Mouse (Mus musculus): Measurements from ENCODE around the gene Polq.
A peak's percentile ranks its signal among the peaks of the same experiment; 100 is the strongest.

Gene Polq

DNA sequence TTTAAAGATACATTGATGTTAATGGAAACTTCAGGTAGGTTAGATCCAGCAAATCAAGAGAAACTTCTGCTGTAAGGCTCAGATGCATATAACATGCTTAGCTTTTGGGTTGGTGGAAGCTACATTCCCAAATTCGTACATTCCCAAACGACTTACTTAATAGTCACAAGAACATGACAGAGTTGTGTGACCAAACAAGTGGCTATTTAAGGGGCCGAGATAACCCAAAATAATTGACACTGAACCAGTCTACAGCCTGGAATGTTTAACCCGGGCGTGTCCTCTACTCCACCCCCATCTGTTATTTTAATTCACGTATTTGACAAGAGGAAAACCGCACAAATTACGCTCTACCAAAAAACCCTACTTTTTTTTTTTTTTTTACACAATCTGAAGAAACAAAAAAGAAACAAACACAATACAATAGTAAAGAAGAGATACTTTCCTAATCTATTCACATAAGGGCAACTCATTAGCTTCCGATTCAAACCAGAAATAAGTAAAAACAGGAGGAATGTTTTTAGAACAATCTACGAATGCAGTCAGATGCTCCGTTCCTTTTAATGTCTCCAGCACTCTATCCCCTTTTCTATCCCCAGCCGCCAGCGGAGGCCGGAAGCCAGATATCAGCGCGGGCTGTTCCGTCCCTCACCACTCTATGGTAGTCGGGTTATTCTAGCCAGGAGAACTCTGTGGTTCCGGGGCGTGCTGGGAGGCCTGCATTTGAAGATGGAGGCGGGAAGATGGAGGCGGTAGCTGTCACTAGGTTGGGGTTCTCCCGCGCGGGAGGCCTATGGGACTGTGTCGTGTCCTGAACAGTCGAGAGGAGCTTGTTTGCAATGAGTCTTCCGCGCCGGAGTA lies at the start of gene Polq:
Gene Polq, plus strand, starts transcription at position 726 of the 861 bp plus-strand sequence.
- peak; percentile 89 for DNase-seq (ENCODE audit: low spot score)

DNA sequence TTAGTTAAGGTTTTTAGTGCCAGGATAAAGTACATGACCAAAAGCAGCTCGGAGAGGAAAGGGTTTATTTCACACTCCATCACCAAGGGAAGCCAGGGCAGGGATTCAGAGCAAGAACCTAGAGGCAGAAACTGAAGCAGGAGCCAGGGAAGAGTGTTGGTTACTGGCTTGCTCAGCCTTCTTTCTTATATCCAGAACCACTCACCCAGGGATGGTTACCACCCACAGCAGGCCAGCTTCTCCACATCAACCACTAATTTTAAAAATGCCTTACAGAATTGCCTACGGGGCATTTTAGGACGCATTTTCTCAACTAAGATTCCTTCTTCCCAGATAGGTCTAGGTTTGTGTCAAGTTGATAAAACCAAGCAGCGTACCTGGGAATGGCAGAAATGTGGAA lies 48.2 kb upstream of the Polq start:
- no peak for DNase-seq (ENCODE audit: low spot score)

DNA sequence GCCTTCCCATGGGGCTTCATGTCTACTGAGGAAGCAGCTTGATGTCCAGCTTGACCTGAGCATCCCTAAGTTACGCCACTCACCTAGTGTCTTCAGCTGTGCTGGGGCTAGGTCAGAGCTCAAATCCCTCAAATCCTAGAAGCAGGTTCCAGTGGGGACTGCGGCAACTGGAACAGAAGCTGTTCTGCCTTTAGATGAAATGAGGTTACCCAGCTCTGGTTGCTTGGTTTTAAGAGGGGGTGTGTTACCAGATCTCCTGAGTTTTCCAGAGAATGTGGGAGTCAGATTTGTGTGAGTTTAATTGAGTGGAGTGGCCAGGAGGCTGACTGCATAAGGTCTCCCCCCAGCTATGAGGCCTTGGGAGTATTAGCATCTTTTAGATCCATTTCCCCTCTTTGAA lies 32.5 kb upstream of the Polq start:
- DNase-seq (ENCODE audit: low spot score), result no peak

DNA sequence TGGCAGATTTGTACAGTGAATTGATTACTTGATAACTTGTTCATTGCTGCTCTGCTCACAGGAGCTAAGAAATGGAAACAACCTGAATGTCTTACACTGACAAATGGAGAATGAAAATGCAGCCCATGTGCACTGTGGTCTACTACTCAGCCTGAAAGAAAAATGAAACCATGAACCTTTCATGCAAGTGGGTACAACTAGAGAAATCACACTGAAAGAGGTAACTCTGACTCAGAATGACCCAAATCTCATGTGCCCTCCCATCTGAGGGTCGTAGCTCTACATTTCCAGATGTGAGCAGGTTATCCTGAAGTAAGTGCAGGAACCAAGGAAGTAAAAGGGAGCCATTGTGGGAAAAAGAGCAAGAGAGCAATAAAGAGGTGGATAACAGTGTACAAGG lies 27.8 kb upstream of the Polq start:
- no peak for DNase-seq (ENCODE audit: low spot score)

DNA sequence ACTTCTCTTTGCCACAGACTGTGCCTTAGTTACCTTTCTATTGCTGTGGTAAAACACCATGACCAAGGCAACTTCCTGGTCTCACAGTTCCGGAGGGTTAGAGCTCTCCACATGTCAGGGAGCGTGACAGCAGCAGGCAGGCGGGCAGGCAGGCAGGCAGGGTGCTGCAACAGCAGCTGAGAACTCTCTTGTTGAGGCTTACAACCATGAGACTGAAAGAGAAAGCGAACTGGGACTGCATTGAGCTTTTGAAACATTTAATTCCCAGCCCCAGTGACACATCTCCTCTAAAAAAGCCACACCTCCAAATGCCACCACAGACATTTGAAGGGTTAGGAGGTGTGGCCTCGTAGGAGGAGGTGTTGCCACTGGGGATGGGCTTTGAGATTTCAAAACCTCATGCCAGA lies 25.9 kb upstream of the Polq start:
- DNase-seq (ENCODE audit: low spot score), result peak; percentile 46

DNA sequence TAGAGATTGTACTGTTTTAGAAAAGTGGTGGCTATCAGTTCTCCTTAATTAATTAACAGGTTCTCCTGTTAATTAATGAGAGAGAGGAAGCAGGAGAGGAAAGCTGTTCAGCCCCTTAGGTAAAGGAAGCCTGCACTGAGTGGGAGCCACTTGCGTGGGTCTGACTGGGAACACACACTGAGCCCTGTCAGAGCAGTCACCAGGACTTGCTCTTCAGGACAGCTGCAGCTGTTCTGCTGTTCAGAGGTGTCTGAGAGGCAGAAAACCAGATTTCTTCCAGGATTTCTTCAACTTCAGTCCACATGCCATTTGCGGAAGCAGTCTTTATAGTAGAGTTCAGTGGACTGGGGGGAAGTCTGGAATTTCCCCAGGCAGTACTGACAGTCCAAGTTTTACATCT lies 24.2 kb upstream of the Polq start:
- DNase-seq (ENCODE audit: low spot score), result no peak

DNA sequence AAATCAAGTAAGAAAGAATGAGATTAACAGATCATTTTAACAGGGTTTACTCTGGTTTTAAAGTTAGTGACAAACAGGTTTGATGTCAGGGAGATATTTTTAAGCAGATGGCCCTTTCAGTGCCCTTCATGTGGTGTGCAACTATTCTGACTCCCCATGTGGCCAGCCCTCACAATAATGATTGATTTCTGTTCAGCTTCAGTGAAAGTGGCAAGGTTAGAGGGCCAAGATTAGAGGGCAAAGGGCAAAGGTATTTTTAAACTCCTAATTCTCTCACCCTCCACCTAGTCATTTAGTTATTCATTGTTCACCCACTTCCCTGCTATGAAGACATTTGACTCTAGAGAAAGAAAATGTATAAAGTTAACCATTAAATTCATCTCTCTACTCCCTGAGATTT lies 23.5 kb upstream of the Polq start:
- no peak for DNase-seq (ENCODE audit: low spot score)

DNA sequence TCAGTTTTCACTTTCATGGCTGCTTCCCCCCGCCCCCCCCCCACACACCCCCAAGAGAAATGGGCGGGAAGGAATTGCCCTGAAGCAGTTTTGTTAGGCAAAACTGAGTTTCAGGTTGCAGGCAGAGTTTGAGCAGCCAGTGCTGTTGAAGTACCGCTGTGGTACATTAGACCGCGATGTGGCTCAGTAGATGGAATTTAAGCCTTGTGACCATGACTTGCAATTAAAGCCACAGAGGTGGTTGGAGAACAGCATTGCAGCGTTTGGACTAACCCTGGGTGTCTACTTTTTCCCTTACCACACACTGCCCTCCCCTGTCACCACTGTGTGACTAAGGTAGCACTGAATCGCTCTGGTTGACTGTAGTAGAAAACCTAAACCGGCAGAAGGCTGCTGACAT lies 22.1 kb upstream of the Polq start:
- DNase-seq (ENCODE audit: low spot score), result no peak

DNA sequence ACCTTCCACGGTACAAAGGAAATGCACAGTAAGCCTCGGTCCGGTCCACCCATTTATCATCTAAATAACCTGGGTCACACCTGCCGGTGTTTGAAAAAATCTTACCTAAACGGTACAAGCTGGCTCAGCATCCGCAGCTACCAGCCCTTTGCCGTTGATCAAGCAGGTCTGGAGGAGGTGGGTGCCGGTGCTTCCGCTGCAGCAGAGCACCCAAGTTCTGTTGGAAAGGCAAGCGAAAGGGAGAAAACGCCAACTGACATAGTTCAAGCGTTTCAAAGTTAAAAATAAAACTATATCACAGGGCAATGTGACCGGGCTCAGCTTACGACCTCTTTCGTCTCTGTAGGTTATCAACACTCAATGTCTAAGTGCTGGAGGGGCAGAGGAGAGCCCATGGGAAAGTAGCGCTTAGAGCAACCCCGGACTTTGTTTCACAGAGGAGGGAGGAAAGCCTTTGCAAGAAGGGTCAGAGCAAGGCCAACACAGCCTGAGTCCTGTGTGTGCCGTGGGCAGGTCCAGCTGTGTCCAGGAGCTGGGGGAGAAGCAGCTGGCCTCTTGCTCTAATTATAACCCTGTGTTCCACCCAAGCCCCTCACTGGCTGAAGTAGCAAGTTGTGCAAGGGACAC lies 21.5 kb upstream of the Polq start, which contains the start of gene Fbxo40:
Gene Fbxo40, minus strand, starts transcription at position 469 of the 627 bp plus-strand sequence.
- DNase-seq (ENCODE audit: low spot score), result no peak

DNA sequence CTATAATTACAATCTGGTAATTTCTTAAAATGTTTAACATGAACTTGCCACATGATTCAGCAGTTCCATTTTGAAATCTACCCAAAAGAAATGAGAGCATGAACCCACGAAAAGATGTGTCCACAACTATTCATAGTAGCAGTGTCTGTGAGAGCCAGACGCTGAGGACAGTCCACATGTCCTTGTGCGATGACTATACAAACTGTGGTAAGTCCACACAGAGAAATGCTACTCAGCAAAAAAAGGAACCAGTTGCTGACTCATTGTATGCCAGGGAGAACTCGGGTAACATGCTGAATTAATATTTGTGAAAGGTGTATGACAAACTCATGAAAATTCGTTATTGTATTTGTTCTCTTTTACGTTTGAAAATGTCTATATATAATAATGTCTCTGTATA lies 13.9 kb upstream of the Polq start:
- DNase-seq (ENCODE audit: low spot score), result no peak

DNA sequence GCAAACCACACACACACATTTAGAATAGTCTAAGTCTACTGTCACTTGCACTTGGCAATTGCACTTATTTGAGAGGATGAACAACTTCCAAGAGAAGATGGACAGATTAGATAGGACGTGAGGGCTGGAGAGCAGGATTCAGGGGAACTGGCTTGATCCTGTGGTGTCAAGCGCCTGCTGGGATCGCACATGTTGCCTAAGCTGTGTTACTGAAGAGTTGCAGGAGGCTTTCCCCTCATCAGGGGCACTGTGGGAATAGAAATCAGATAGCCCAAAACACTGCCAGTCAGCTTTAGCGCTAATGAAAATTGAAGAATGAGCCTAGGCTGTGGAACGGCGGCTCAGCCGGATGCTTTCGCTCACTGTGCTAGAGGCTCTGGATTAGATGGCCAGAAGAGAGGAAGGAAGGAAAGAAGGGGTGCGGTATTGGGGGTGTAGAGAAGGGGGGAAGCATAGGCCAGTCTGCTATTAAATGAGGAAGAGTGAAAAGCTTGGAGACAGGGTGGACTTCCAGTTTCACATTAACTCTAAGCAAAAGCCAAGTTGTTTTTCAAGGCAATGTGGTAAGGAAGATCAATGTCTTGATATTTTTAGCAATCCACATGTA lies 12.1 kb upstream of the Polq start:
- DNase-seq (ENCODE audit: low spot score), result no peak

DNA sequence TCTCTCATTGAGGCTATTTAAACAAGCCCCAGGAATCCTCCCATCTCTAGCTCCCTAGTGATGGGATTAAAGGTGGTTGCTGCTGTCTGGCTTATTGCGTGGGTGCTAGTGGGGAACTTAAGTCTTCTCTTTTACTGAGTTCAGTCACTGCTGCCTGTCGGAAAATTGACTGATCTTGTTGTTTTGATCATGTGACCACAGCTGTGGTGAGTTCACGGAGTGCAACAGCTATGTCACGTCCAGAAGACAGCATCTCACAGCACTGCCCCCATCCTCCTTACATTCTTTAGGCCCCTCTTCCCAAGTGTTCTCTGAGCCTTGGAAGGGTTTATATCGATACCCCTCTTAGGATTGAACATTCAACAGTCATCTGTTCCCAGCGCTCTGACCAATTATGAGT lies 2.3 kb upstream of the Polq start:
- DNase-seq (ENCODE audit: low spot score), result no peak

DNA sequence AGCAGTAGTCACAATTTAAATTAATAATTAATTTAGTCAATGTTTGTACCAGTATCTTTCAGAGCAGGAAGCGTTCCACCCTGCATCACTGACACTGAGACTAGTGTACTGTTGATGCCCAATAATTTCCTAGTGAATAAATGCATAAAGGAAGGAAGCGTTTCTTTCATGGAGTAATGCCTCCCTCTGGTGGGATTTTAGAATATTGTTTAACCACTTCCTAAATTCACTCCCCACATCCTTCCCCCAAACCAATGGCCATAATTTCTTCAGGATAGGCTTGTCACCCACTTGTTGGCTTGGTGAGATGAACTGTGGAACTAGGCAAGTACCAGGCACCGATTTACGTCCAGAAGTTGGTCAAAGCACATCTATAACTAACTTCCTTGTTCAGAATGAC lies 1.2 kb upstream of the Polq start:
- DNase-seq (ENCODE audit: low spot score), result peak; percentile 9

DNA sequence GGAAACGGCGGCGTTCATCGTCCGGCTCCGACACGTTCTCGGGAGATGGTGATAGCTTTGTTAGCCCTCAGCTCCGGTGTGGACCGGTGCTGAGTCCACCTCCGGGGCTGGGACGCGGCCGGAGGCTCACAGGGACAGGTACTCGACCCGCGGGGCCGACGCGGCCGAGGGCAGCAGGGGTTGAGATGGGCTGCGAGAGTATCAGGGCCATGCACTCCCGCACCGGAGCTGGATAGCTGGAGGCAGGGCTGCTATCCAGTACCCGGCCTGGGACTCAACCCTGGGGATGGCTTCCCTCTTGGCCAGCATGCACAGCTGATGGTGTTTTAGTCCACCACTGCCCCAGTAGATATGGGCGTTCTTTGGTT lies 320 bp downstream of the Polq start:
- no peak for DNase-seq (ENCODE audit: low spot score)

DNA sequence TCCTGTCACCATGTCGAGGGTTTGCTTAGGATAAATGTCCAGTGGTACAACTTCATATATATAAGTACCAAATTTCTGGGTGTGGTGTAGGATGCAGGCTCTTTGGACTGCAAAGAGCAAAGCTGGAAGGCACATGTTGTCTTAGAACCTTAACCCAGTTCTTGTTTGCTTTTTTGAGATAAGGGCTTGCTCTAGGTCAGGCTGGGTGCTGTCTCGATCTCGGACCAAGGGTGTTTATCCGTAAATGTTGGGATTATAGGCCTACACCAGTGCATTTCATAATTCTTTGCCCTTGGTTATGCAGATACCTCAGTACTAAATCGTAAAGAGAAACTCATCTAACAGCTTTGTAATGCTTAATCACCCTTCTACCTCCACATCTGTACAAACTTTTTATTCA lies 750 bp downstream of the Polq start:
- DNase-seq (ENCODE audit: low spot score), result no peak

DNA sequence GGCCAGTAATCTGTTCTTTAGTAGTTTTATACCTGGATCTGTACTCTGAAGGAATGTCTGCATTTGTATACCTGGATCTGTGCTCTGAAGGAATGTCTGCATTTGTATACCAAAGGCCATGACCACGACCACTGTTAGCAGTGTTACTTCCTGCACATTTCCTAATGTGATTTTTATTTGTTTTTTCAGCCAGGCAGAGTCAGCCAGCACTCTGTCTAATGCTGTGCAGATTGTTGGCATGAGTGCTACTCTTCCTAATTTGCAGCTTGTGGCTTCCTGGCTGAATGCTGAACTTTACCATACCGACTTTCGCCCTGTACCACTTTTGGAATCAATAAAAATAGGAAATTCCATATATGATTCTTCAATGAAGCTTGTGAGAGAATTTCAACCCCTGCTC lies 16.0 kb downstream of the Polq start:
- no peak for DNase-seq (ENCODE audit: low spot score)

DNA sequence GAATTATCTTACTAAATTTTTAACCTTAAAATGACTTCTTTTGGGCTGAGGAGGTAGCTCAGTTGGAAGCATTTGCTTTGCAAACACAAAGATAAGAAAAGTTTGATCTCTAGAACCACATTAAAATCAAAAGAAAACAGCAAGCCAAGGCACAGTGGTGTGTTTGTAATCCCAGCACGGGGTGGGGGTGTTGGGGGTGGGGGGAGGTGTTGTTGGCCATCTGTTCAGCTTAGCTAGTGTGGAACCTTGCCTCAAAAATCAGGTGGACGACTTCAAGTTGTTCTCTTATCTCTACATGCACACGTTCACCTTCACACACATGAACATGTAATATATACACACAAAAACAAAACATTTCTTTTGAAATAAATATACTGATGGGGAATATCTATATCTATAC lies 20.4 kb downstream of the Polq start:
- no peak for DNase-seq (ENCODE audit: low spot score)

DNA sequence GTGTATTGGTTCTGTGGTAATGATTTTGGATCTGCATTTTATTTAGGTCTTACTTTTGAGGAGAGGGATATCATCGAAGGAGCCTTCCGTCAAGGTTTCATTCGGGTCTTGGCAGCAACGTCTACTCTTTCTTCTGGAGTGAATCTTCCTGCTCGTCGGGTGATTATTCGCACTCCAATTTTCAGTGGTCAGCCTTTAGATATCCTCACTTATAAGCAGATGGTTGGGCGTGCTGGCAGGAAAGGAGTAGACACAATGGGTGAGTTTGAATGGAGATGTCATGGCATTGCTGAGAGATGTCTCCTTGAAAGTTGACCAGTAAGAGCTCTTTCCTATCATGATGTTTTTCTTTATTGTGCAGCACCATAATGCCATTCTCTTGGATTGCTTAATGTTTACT lies 23.2 kb downstream of the Polq start:
- no peak for DNase-seq (ENCODE audit: low spot score)

DNA sequence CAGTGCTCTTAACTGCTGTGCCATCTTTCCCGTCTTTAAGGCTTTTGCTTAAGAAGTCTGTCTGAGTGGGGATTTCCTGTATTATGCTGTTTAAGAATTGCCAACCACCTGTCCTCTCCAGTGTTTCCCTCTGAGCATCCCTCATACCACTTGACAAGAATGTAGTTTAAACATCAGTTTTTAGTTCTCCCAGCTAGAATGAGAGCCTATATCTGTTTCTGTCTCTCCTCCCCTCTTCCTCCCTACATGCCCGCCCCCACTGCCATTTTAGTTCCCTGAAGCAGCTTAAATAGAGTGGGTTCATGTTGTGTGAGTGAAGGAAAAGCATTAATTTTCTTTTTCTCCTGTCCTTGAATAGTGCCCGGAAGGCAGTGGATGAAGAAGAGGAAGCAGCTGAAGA lies 48.0 kb downstream of the Polq start:
- no peak for DNase-seq (ENCODE audit: low spot score)

DNA sequence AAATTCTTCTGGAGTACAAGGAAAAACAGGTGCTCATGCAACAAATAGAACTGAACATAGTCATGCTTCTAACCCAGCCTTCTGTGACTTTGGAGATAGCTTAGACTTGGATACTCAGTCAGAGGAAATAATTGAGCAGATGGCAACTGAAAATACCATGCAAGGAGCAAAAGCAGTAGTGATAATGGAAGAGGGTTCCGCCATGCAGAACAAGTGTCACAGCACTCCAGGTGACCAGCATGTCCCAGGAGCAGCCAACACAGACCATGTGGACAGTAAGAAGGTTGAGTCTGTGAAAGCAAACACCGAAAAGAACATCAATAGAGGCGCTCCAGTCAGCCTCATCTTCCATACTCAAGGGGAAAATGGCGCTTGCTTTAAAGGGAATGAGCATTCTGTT lies 49.7 kb downstream of the Polq start:
- DNase-seq (ENCODE audit: low spot score), result no peak

DNA sequence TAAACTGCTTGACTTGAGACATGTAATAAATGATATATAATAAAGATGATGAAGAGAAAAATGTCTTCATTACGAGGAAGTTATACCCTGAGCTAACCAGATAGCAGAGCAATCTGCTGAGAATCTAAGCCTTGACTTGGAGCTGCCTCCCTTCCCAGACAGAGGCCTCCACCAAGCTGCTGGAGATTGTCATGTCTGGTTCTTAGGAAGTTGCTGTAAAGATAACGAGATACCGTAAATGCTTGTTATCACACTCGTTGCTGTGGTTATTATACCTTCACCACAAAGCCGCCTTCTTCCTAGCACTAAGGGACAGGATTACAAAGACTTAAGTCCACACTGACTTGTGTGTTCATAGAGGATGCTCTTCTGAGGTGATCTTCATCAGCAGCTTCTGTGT lies 60.8 kb downstream of the Polq start:
- no peak for DNase-seq (ENCODE audit: low spot score)

DNA sequence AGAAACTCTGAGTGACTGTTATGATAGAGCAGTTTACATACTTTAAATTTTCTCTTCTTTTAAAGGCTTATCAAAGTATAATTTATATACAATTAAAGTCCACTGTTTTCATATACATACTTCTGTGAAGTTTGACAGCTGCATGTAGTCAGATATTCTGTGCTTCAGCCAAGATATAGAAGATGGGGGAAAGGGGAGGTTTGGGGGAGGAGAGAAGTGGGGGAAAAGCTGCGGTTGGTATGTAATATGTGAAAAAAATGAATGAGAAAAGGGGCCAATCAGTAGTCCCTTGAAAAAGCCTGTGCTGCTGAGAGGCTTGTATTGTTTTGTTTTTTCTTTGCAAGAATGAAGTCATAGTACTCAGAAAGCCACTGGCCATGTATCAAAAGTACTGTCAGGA lies 78.1 kb downstream of the Polq start:
- no peak for DNase-seq (ENCODE audit: low spot score)

DNA sequence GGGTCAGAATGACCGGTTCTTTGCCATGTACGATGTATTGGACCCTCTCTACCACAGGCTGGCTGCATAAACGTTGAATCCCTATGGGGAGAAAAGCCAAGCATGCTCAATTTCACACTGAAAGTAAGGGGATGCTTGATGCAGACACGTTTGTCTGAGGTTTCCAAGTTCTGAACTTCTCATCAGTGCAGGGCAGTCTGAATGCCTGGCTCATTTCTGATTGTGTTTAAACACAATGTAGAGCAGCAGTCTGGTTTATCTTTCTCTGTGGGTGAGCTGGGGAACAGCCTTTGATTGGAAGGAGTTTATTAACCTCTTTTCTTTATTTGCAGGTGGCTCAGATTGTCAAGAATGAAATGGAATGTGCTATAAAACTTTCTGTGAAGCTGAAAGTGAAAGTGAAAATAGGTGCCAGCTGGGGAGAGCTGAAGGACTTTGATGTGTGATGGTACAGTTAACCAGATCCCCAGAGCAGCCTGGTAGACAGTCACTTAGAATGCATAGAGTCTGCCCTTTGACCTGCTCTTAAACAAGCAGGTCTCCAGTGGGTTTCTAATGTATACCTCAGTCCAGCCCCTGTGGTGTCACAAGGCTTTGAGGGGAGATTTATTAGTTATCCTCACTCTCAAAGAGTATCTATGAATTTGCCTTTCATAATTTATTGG lies 82.7 kb downstream of the Polq start:
- DNase-seq (ENCODE audit: low spot score), result no peak
